8 mouse cellular contexts compared by ENCODE assay signal in the genomic region with DNA sequence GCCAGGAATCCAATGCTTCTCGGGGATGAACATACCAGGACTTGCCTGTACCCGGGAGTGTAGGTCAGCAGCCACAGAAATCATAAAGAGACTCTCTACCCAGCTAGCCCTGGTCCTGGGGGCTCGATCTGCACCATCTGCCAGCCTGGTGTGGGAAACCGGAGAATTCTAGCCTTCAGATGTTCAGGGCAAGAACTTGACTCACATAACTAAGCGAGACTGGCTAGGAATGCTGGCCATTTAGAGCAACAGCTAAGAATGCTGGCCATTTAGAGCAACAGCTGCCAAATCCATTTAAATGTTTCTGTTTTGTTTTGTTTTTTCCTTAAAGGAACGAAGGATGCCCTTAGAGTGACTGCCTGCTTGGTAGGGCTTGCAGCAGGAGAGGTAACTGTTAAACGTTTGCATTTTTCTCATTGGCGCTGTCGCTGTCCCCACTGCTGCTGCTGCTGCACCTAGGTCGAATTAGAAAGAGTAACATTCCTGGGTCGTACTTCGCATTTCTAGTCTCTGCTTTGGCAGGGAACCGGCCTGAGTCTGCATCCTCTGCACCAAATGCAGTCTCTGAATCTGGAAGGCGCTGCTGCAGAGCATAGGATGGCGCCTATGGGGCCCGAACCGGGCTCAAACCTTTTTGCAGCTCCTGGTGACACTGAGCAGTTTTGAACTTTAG. TPM values are rescaled to one million over a fixed set of nuclear protein-coding genes. Genes with fewer than 3 reads are reported as not detected.
DNase-seq lines count a peak whose midpoint lies in the region; ATAC-seq and TF ChIP-seq lines count a peak whose summit lies in the region.

No protein-coding gene starts in this region.

- H3K27ac ChIP-seq in cerebellum, adult 2 months (ENCODE audit: insufficient read depth, low read length), result no peak overlapping the region
- no peak overlapping the region for H3K27ac ChIP-seq in liver, embryonic 15.5 days (replicated peaks)

- peak overlapping the region; percentile 9 for H3K4me3 ChIP-seq in cerebellum, adult 2 months (replicated peaks; ENCODE audit: insufficient read depth, low read depth, low read length)
- peak overlapping the region; percentile 39; the same call in 1 of the 2 replicates for H3K4me3 ChIP-seq in liver, embryonic 15.5 days (replicated peaks)

- ATAC-seq in liver, embryonic 15.5 days (ENCODE audit: insufficient read depth), result no peak

- TF ChIP-seq CTCF in cerebellum, adult 2 months (IDR thresholded peaks at IDR 0.05; ENCODE audit: borderline replicate concordance, insufficient read depth, low read depth, low read length), result no peak

- no peaks in the 10 kb centered on the region for H3K36me3 ChIP-seq in liver, embryonic 15.5 days (replicated peaks)

- no peaks in the 10 kb centered on the region for H3K4me1 ChIP-seq in cerebellum, adult 2 months (ENCODE audit: control insufficient read depth, insufficient read depth, low read length)
- H3K4me1 ChIP-seq in liver, embryonic 15.5 days (replicated peaks), result no peaks in the 10 kb centered on the region

- H3K9me3 ChIP-seq in liver, embryonic 15.5 days (replicated peaks), result no peaks in the 10 kb centered on the region

- no peak for DNase-seq in cerebellum, adult 2 months
- DNase-seq in cerebellum, adult 11-12 months, result no peak
- DNase-seq in retina, postnatal 1 day, result peak; percentile 14
- no peak for DNase-seq in retina, embryonic 14.5 days (ENCODE audit: low spot score)
- no peak for DNase-seq in frontal cortex, postnatal 36 days (ENCODE audit: low spot score in 2 of 2)
- no peak for DNase-seq in gastrocnemius, postnatal 10 days
- DNase-seq in c-Kit-positive CD71-positive TER-119-positive erythroid progenitor cells, embryonic 14.5 days (ENCODE audit: low spot score), result no peak

- WGBS in cerebellum, adult 2 months, result 47% methylated on average over 17 of the region's 17 CpGs
- 15% methylated on average over 17 of the region's 17 CpGs for WGBS in liver, embryonic 15.5 days (ENCODE audit: insufficient replicate concordance)

- no peak overlapping the region for H3K4me2 ChIP-seq in liver, embryonic 15.5 days

- no peaks in the 10 kb centered on the region for H3K27me3 ChIP-seq in cerebellum, adult 2 months (ENCODE audit: control insufficient read depth, insufficient read depth, low read length)
- H3K27me3 ChIP-seq in liver, embryonic 15.5 days, result peaks cover 49% of the 10 kb centered on the region

- no peak for TF ChIP-seq POLR2A in cerebellum, adult 2 months (IDR thresholded peaks at IDR 0.05; ENCODE audit: borderline replicate concordance, insufficient read depth, low read length)

- no peak overlapping the region for H3K9ac ChIP-seq in liver, embryonic 15.5 days

RNA-seq across cellular contexts. Expression of gene Igfbp3, which starts 1.5 kb away (rescaled TPM):
- polyA plus RNA-seq in cerebellum, adult 2 months (2012; rRNA removed), result 11.0 and 15.1 TPM in 2 replicates
- 18.9 and 19.5 TPM in 2 replicates for polyA plus RNA-seq in liver, embryonic 15.5 days (2015; fragmentation: Nextera tagmentation; extraction: Ambion mirVana)
- 10 to 100 TPM; 76.9 to 82.2 TPM for total RNA-seq in gastrocnemius, postnatal 10 days (2021)

RNA-seq across cellular contexts. Expression of gene Igfbp1, which starts 14.7 kb away (rescaled TPM):
- polyA plus RNA-seq in cerebellum, adult 2 months (2012; rRNA removed), result 1.1 and 1.3 TPM in 2 replicates
- polyA plus RNA-seq in liver, embryonic 15.5 days (2015; fragmentation: Nextera tagmentation; extraction: Ambion mirVana), result 170 and 287 TPM in 2 replicates
- total RNA-seq in gastrocnemius, postnatal 10 days (2021), result under 1 TPM in 1 of 2 experiments, not detected in 1; 0.68 TPM

RNA-seq across cellular contexts. Expression of gene Gm11985, which starts 23.9 kb away (rescaled TPM):
- polyA plus RNA-seq in cerebellum, adult 2 months (2012; rRNA removed), result not detected in 2 replicates
- not detected in 2 replicates for polyA plus RNA-seq in liver, embryonic 15.5 days (2015; fragmentation: Nextera tagmentation; extraction: Ambion mirVana)
- total RNA-seq in gastrocnemius, postnatal 10 days (2021), result not detected

Comparison
In these comparisons a context has a peak if more than half of its experiments do, and no peak if none do; other contexts are left out.
1. RNA of gene Igfbp1, which starts 14.7 kb away (polyA plus RNA-seq): 170 to 287 TPM in liver, embryonic 15.5 days; 1.1 to 1.3 TPM in cerebellum, adult 2 months; every median in the first group is over 10 times any median in the second.